Mouse (Mus musculus): ENCODE results near the gene Vps25. TPM values are rescaled to one million over a fixed set of nuclear protein-coding genes. Genes with fewer than 3 reads are reported as not detected.

The Vps25 gene
- polyA plus RNA-seq, 1 experiment from 2014 or later = 93.6 TPM

- ATAC-seq (ENCODE audit: insufficient number of reproducible peaks, insufficient read depth, low FRiP score, low TSS enrichment) = no peak; the same call in 1 of the 2 replicates
Observed at GRCm38 (mm10) chr11:101246702-101247012, 6.8 kb upstream of the Vps25 start.

GRCm38 (mm10) chr11:101247521-101248030 is 5.9 kb upstream of the Vps25 start:
- Histone ChIP-seq H3K27ac (0 out of 2 replicates have a peak overlapping the region, but pooled peaks have one; percentile 5), H3K27me3 (peaks cover 10% of the 10 kb centered on the region; the same call in 1 of the 2 replicates), H3K4me2 (replicated peaks) (peak overlapping the region; percentile 98), H3K4me3 (no peak overlapping the region), H3K9ac (no peak overlapping the region), H3K9me3 (no peaks in the 10 kb centered on the region), H3K36me3 (no peaks in the 10 kb centered on the region), H3K4me1 (peaks cover 23% of the 10 kb centered on the region)
- WGBS = 77% methylated on average over 6 of the region's 6 CpGs
- no peak for ATAC-seq (ENCODE audit: insufficient number of reproducible peaks, insufficient read depth, low FRiP score, low TSS enrichment)

More at GRCm38 (mm10) chr11:101246702-101247012, 6.8 kb upstream of the Vps25 start:
- H3K4me3 ChIP-seq = peak overlapping the region; percentile 66
- WGBS = 2% methylated on average over 7 of the region's 7 CpGs
- peak overlapping the region; percentile 98 for H3K4me2 ChIP-seq (replicated peaks)
- peak overlapping the region; percentile 81 for H3K27ac ChIP-seq
- peak overlapping the region; percentile 76 for H3K9ac ChIP-seq
- no peaks in the 10 kb centered on the region for H3K36me3 ChIP-seq
- peaks cover 21% of the 10 kb centered on the region for H3K4me1 ChIP-seq
- H3K27me3 ChIP-seq = peaks cover 10% of the 10 kb centered on the region; the same call in 1 of the 2 replicates
- H3K9me3 ChIP-seq = no peaks in the 10 kb centered on the region

- Histone ChIP-seq H3K4me2 (replicated peaks) (0 out of 2 replicates have a peak overlapping the region, but pooled peaks have one; percentile 3), H3K36me3 (no peaks in the 10 kb centered on the region), H3K27me3 (peaks cover 10% of the 10 kb centered on the region; the same call in 1 of the 2 replicates), H3K9me3 (no peaks in the 10 kb centered on the region), H3K4me1 (peaks cover 27% of the 10 kb centered on the region), H3K27ac (0 out of 2 replicates have a peak overlapping the region, but pooled peaks have one; percentile 5), H3K9ac (no peak overlapping the region), H3K4me3 (no peak overlapping the region)
- no peak for ATAC-seq (ENCODE audit: insufficient number of reproducible peaks, insufficient read depth, low FRiP score, low TSS enrichment)
- WGBS = 27% methylated on average over 14 of the region's 14 CpGs
Observed at GRCm38 (mm10) chr11:101248258-101248994, 5.1 kb upstream of the Vps25 start.

GRCm38 (mm10) chr11:101251031-101251430 is 2.5 kb upstream of the Vps25 start:
- H3K36me3 ChIP-seq = no peaks in the 10 kb centered on the region
- peaks cover 24% of the 10 kb centered on the region for H3K4me1 ChIP-seq
- no peak overlapping the region for H3K4me3 ChIP-seq
- H3K9me3 ChIP-seq = no peaks in the 10 kb centered on the region
- H3K9ac ChIP-seq = no peak overlapping the region
- no peak overlapping the region for H3K27ac ChIP-seq
- H3K27me3 ChIP-seq = peaks cover 10% of the 10 kb centered on the region; the same call in 1 of the 2 replicates
- 67% methylated on average over 2 of the region's 2 CpGs for WGBS
- H3K4me2 ChIP-seq (replicated peaks) = no peak overlapping the region
- no peak for ATAC-seq (ENCODE audit: insufficient number of reproducible peaks, insufficient read depth, low FRiP score, low TSS enrichment)

- ATAC-seq (ENCODE audit: insufficient number of reproducible peaks, insufficient read depth, low FRiP score, low TSS enrichment) = no peak
- H3K4me2 ChIP-seq (replicated peaks) = peak overlapping the region; percentile 89
- H3K36me3 ChIP-seq = no peaks in the 10 kb centered on the region; the same call in 1 of the 2 replicates
- WGBS = 14% methylated on average over 7 of the region's 7 CpGs
- H3K4me3 ChIP-seq = peak overlapping the region; percentile 90
- H3K9me3 ChIP-seq = no peaks in the 10 kb centered on the region
- H3K27ac ChIP-seq = peak overlapping the region; percentile 92
- peaks cover 14% of the 10 kb centered on the region for H3K4me1 ChIP-seq
- peak overlapping the region; percentile 90 for H3K9ac ChIP-seq
- H3K27me3 ChIP-seq = 0 out of 2 replicates have a peak, but pooled peaks cover under 1% of the 10 kb centered on the region
Observed at GRCm38 (mm10) chr11:101252941-101253340, 566 bp upstream of the Vps25 start.

GRCm38 (mm10) chr11:101255826-101256775 is 2.6 kb downstream of the Vps25 start:
- H3K9ac ChIP-seq = no peak overlapping the region
- peaks cover 7% of the 10 kb centered on the region; the same call in 1 of the 2 replicates for H3K36me3 ChIP-seq
- ATAC-seq (ENCODE audit: insufficient number of reproducible peaks, insufficient read depth, low FRiP score, low TSS enrichment) = no peak
- H3K4me2 ChIP-seq (replicated peaks) = no peak overlapping the region
- no peaks in the 10 kb centered on the region for H3K9me3 ChIP-seq
- no peak overlapping the region for H3K4me3 ChIP-seq
- WGBS = 88% methylated on average over 13 of the region's 13 CpGs
- no peak overlapping the region for H3K27ac ChIP-seq
- peaks cover 31% of the 10 kb centered on the region for H3K4me1 ChIP-seq
- peaks cover under 1% of the 10 kb centered on the region; the same call in 1 of the 2 replicates for H3K27me3 ChIP-seq

GRCm38 (mm10) chr11:101259261-101259712 is 5.8 kb downstream of the Vps25 start:
- ATAC-seq (ENCODE audit: insufficient number of reproducible peaks, insufficient read depth, low FRiP score, low TSS enrichment) = no peak
- Histone ChIP-seq H3K27ac (peak overlapping the region; percentile 80), H3K27me3 (peaks cover 33% of the 10 kb centered on the region), H3K36me3 (peaks cover 7% of the 10 kb centered on the region; the same call in 1 of the 2 replicates), H3K4me1 (peaks cover 45% of the 10 kb centered on the region), H3K4me2 (replicated peaks) (peak overlapping the region; percentile 97), H3K4me3 (peak overlapping the region; percentile 55; the same call in 1 of the 2 replicates), H3K9ac (no peak overlapping the region), H3K9me3 (no peaks in the 10 kb centered on the region)
- WGBS = 31% methylated on average over 6 of the region's 6 CpGs

GRCm38 (mm10) chr11:101259948-101260825 is 6.7 kb downstream of the Vps25 start, which contains the start of gene Wnk4:
Gene Wnk4, plus strand, starts transcription at chr11:101260567.
- Histone ChIP-seq H3K27ac (peak within 1 kb of the TSS; percentile 80), H3K4me3 (peak within 1 kb of the TSS; percentile 55), H3K27me3 (peaks cover 40% of the 10 kb centered on the region), H3K9ac (peak within 1 kb of the TSS; percentile 70), H3K9me3 (no peaks in the 10 kb centered on the region), H3K36me3 (peaks cover 7% of the 10 kb centered on the region; the same call in 1 of the 2 replicates), H3K4me1 (peaks cover 47% of the 10 kb centered on the region), H3K4me2 (replicated peaks) (peak within 1 kb of the TSS; percentile 97)
- ATAC-seq (ENCODE audit: insufficient number of reproducible peaks, insufficient read depth, low FRiP score, low TSS enrichment) = peak; percentile 87
- under 1% methylated on average over 42 of the region's 43 CpGs for WGBS

GRCm38 (mm10) chr11:101260826-101261380 is 7.4 kb downstream of the Vps25 start:
- ATAC-seq (ENCODE audit: insufficient number of reproducible peaks, insufficient read depth, low FRiP score, low TSS enrichment) = no peak
- under 1% methylated on average over 30 of the region's 30 CpGs for WGBS
- Histone ChIP-seq H3K4me2 (replicated peaks) (peak overlapping the region; percentile 97), H3K27me3 (peaks cover 45% of the 10 kb centered on the region), H3K36me3 (peaks cover 7% of the 10 kb centered on the region; the same call in 1 of the 2 replicates), H3K27ac (peak overlapping the region; percentile 80), H3K9ac (peak overlapping the region; percentile 70), H3K4me1 (peaks cover 54% of the 10 kb centered on the region), H3K4me3 (peak overlapping the region; percentile 55), H3K9me3 (no peaks in the 10 kb centered on the region)

- H3K9me3 ChIP-seq = no peaks in the 10 kb centered on the region
- peaks cover 48% of the 10 kb centered on the region for H3K27me3 ChIP-seq
- peaks cover 7% of the 10 kb centered on the region; the same call in 1 of the 2 replicates for H3K36me3 ChIP-seq
- peak overlapping the region; percentile 55 for H3K4me3 ChIP-seq
- peak overlapping the region; percentile 11; the same call in 1 of the 2 replicates for H3K9ac ChIP-seq
- peak overlapping the region; percentile 97 for H3K4me2 ChIP-seq (replicated peaks)
- ATAC-seq (ENCODE audit: insufficient number of reproducible peaks, insufficient read depth, low FRiP score, low TSS enrichment) = no peak
- 1% methylated on average over 24 of the region's 24 CpGs for WGBS
- peaks cover 57% of the 10 kb centered on the region for H3K4me1 ChIP-seq
- no peak overlapping the region for H3K27ac ChIP-seq
Observed at GRCm38 (mm10) chr11:101262272-101262967, 8.9 kb downstream of the Vps25 start.
